Mouse (Mus musculus): ENCODE results near the gene Zfp276. TPM values are rescaled to one million over a fixed set of nuclear protein-coding genes. Genes with fewer than 3 reads are reported as not detected.

Gene Zfp276
- total RNA-seq, 1 experiment = 14.8 TPM

DNA sequence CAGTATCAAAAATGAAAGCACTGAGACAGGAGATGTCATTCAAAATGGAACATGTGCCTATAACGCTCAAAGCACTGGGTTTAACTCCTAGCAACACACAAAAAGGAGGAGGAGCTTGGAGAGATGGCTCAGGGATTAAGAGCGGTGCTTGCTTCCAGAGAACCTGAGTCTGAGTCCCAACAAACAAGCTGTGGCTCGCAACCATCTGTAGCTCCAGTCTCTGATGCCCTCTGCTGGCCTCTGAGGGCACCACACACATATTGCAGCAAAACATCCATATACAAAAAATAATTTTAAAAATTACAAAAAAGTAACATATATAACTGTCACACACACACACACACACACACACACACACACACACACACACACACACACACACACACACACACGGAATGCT is 36.2 kb downstream of the Zfp276 start:
- H3K9me3 ChIP-seq (ENCODE audit: control insufficient read depth, insufficient read depth, low read depth, low read length) = no peaks in the 10 kb centered on the region
- H3K4me1 ChIP-seq (ENCODE audit: control insufficient read depth in 2 of 2, insufficient read depth in 2 of 2, low read length in 2 of 2, poor library complexity in 1 of 2) = no peaks in the 10 kb centered on the region
- TF ChIP-seq ZC3H11A (IDR thresholded peaks at IDR 0.05; ENCODE audit: borderline replicate concordance, low read depth, low read length) = peak; percentile 15; the same call in 1 of the 2 replicates
- TF ChIP-seq HCFC1 (IDR thresholded peaks at IDR 0.05; ENCODE audit: borderline replicate concordance, insufficient read depth, low read length) = no peak
- peaks cover 21% of the 10 kb centered on the region for H3K36me3 ChIP-seq (ENCODE audit: control insufficient read depth, insufficient read depth, low read length, poor library complexity, severe bottlenecking)
- H3K27ac ChIP-seq (ENCODE audit: insufficient read depth, low read depth, low read length, poor library complexity, severe bottlenecking) = no peak overlapping the region
- in situ Hi-C loops (cut with MboI; ENCODE audit: low sequenced_read_pairs in 2 of 2, unreplicated experiment in 2 of 2) = no loop called here
- no peak overlapping the region for H3K9ac ChIP-seq (ENCODE audit: insufficient read depth, low read depth, low read length, poor library complexity, severe bottlenecking)
- H3K4me3 ChIP-seq (ENCODE audit: insufficient read depth in 1 of 2, low read depth in 1 of 2, low read length in 2 of 2, poor library complexity in 1 of 2, severe bottlenecking in 1 of 2) = no peak overlapping the region
- DNase-seq (ENCODE audit: low read depth, low spot score) = peak; percentile 26

GRCm38 (mm10) chr8:123290679-123291078 is 36.7 kb downstream of the Zfp276 start:
- Histone ChIP-seq H3K36me3 (ENCODE audit: control insufficient read depth, insufficient read depth, low read length, poor library complexity, severe bottlenecking) (peaks cover 21% of the 10 kb centered on the region), H3K4me1 (ENCODE audit: control insufficient read depth in 2 of 2, insufficient read depth in 2 of 2, low read length in 2 of 2, poor library complexity in 1 of 2) (no peaks in the 10 kb centered on the region), H3K9ac (ENCODE audit: insufficient read depth, low read depth, low read length, poor library complexity, severe bottlenecking) (no peak overlapping the region), H3K4me3 (ENCODE audit: insufficient read depth in 1 of 2, low read depth in 1 of 2, low read length in 2 of 2, poor library complexity in 1 of 2, severe bottlenecking in 1 of 2) (no peak overlapping the region), H3K27ac (ENCODE audit: insufficient read depth, low read depth, low read length, poor library complexity, severe bottlenecking) (no peak overlapping the region), H3K9me3 (ENCODE audit: control insufficient read depth, insufficient read depth, low read depth, low read length) (no peaks in the 10 kb centered on the region)
- in situ Hi-C loops (cut with MboI; ENCODE audit: low sequenced_read_pairs in 2 of 2, unreplicated experiment in 2 of 2) = no loop called here
- no peak for DNase-seq (ENCODE audit: low read depth, low spot score)
- TF ChIP-seq ZNF384 (IDR thresholded peaks at IDR 0.05; ENCODE audit: low read depth, low read length) = no peak
- no peak for TF ChIP-seq HCFC1 (IDR thresholded peaks at IDR 0.05; ENCODE audit: borderline replicate concordance, insufficient read depth, low read length)
- TF ChIP-seq CHD2 (IDR thresholded peaks at IDR 0.05; ENCODE audit: low read depth, low read length) = no peak
- TF ChIP-seq MAFK (IDR thresholded peaks at IDR 0.05; ENCODE audit: insufficient read depth, low read depth, low read length) = no peak

DNA sequence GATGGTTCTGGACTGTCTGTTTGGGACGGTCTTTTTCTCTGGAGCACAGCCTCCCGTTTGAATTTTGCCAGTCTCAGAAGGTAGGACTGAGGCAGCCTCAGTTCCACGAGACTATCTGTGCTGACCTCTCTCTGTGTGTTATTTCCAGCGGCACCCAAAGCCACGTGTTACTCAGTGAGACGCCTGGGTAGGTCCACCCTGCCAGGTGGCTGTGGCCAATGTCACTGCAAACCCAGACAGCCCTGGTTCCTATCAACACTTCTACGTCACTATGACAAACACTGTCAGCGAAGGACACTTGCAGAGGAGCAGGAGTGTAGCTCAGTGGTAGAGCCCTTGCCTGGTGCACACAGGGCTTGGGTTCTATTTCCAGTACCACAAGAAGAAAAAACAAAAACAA is 37.7 kb downstream of the Zfp276 start:
- H3K9ac ChIP-seq (ENCODE audit: insufficient read depth, low read depth, low read length, poor library complexity, severe bottlenecking) = no peak overlapping the region
- H3K36me3 ChIP-seq (ENCODE audit: control insufficient read depth, insufficient read depth, low read length, poor library complexity, severe bottlenecking) = peaks cover 26% of the 10 kb centered on the region
- no peak for DNase-seq (ENCODE audit: low read depth, low spot score)
- no peak overlapping the region for H3K27ac ChIP-seq (ENCODE audit: insufficient read depth, low read depth, low read length, poor library complexity, severe bottlenecking)
- no peak overlapping the region for H3K4me3 ChIP-seq (ENCODE audit: insufficient read depth in 1 of 2, low read depth in 1 of 2, low read length in 2 of 2, poor library complexity in 1 of 2, severe bottlenecking in 1 of 2)
- no peaks in the 10 kb centered on the region for H3K9me3 ChIP-seq (ENCODE audit: control insufficient read depth, insufficient read depth, low read depth, low read length)
- TF ChIP-seq ZC3H11A (IDR thresholded peaks at IDR 0.05; ENCODE audit: borderline replicate concordance, low read depth, low read length) = no peak
- TF ChIP-seq HCFC1 (IDR thresholded peaks at IDR 0.05; ENCODE audit: borderline replicate concordance, insufficient read depth, low read length) = no peak
- TF ChIP-seq ZNF384 (IDR thresholded peaks at IDR 0.05; ENCODE audit: low read depth, low read length) = no peak
- no peak for TF ChIP-seq MAFK (IDR thresholded peaks at IDR 0.05; ENCODE audit: insufficient read depth, low read depth, low read length)
- TF ChIP-seq CHD2 (IDR thresholded peaks at IDR 0.05; ENCODE audit: low read depth, low read length) = no peak
- in situ Hi-C loops (cut with MboI; ENCODE audit: low sequenced_read_pairs in 2 of 2, unreplicated experiment in 2 of 2) = no loop called here
- H3K4me1 ChIP-seq (ENCODE audit: control insufficient read depth in 2 of 2, insufficient read depth in 2 of 2, low read length in 2 of 2, poor library complexity in 1 of 2) = no peaks in the 10 kb centered on the region

GRCm38 (mm10) chr8:123292281-123292680 is 38.3 kb downstream of the Zfp276 start:
- no peak overlapping the region for H3K9ac ChIP-seq (ENCODE audit: insufficient read depth, low read depth, low read length, poor library complexity, severe bottlenecking)
- no peak for DNase-seq (ENCODE audit: low read depth, low spot score)
- no peak overlapping the region for H3K4me3 ChIP-seq (ENCODE audit: insufficient read depth in 1 of 2, low read depth in 1 of 2, low read length in 2 of 2, poor library complexity in 1 of 2, severe bottlenecking in 1 of 2)
- H3K27ac ChIP-seq (ENCODE audit: insufficient read depth, low read depth, low read length, poor library complexity, severe bottlenecking) = no peak overlapping the region
- TF ChIP-seq MAFK (IDR thresholded peaks at IDR 0.05; ENCODE audit: insufficient read depth, low read depth, low read length) (no peak), HCFC1 (IDR thresholded peaks at IDR 0.05; ENCODE audit: borderline replicate concordance, insufficient read depth, low read length) (no peak), CHD2 (IDR thresholded peaks at IDR 0.05; ENCODE audit: low read depth, low read length) (no peak), ZC3H11A (IDR thresholded peaks at IDR 0.05; ENCODE audit: borderline replicate concordance, low read depth, low read length) (no peak), ZNF384 (IDR thresholded peaks at IDR 0.05; ENCODE audit: low read depth, low read length) (no peak)
- in situ Hi-C loops (cut with MboI; ENCODE audit: low sequenced_read_pairs in 2 of 2, unreplicated experiment in 2 of 2) = no loop called here
- H3K4me1 ChIP-seq (ENCODE audit: control insufficient read depth in 2 of 2, insufficient read depth in 2 of 2, low read length in 2 of 2, poor library complexity in 1 of 2) = no peaks in the 10 kb centered on the region
- no peaks in the 10 kb centered on the region for H3K9me3 ChIP-seq (ENCODE audit: control insufficient read depth, insufficient read depth, low read depth, low read length)
- H3K36me3 ChIP-seq (ENCODE audit: control insufficient read depth, insufficient read depth, low read length, poor library complexity, severe bottlenecking) = peaks cover 26% of the 10 kb centered on the region

- no peak overlapping the region for H3K4me3 ChIP-seq (ENCODE audit: insufficient read depth in 1 of 2, low read depth in 1 of 2, low read length in 2 of 2, poor library complexity in 1 of 2, severe bottlenecking in 1 of 2)
- peaks cover 28% of the 10 kb centered on the region for H3K36me3 ChIP-seq (ENCODE audit: control insufficient read depth, insufficient read depth, low read length, poor library complexity, severe bottlenecking)
- in situ Hi-C loops (cut with MboI; ENCODE audit: low sequenced_read_pairs in 2 of 2, unreplicated experiment in 2 of 2) = no loop called here
- H3K9ac ChIP-seq (ENCODE audit: insufficient read depth, low read depth, low read length, poor library complexity, severe bottlenecking) = no peak overlapping the region
- H3K27ac ChIP-seq (ENCODE audit: insufficient read depth, low read depth, low read length, poor library complexity, severe bottlenecking) = no peak overlapping the region
- H3K9me3 ChIP-seq (ENCODE audit: control insufficient read depth, insufficient read depth, low read depth, low read length) = no peaks in the 10 kb centered on the region
- DNase-seq (ENCODE audit: low read depth, low spot score) = no peak
- TF ChIP-seq MAFK (IDR thresholded peaks at IDR 0.05; ENCODE audit: insufficient read depth, low read depth, low read length) = no peak
- TF ChIP-seq ZNF384 (IDR thresholded peaks at IDR 0.05; ENCODE audit: low read depth, low read length) = no peak
- no peak for TF ChIP-seq CHD2 (IDR thresholded peaks at IDR 0.05; ENCODE audit: low read depth, low read length)
- TF ChIP-seq ZC3H11A (IDR thresholded peaks at IDR 0.05; ENCODE audit: borderline replicate concordance, low read depth, low read length) = no peak
- TF ChIP-seq HCFC1 (IDR thresholded peaks at IDR 0.05; ENCODE audit: borderline replicate concordance, insufficient read depth, low read length) = no peak
- no peaks in the 10 kb centered on the region for H3K4me1 ChIP-seq (ENCODE audit: control insufficient read depth in 2 of 2, insufficient read depth in 2 of 2, low read length in 2 of 2, poor library complexity in 1 of 2)
These were observed 38.8 kb downstream of the Zfp276 start for GRCm38 (mm10) chr8:123292785-123293184.
